Mouse (Mus musculus) neural tube, embryonic 14.5 days (tissue): ENCODE measurements around the gene Maml2. TPM values are rescaled to one million over a fixed set of nuclear protein-coding genes. Genes with fewer than 3 reads are reported as not detected.
A peak's percentile ranks its signal among the peaks of the same experiment; 100 is the strongest.

Experiments used
- ATAC-seq: fragments of 200-750 bp; cut with Nextera tagmentation; 2 replicates; pipeline ENCODE4 v1.8.0; 2017; ENCODE audit warnings: low read depth, mild to moderate bottlenecking, moderate TSS enrichment, moderate library complexity
- H3K27ac ChIP-seq: fragments of 300-500 bp; sonication (generic); 2 replicates; pipeline ENCODE4 v1.5.1; 2014; ENCODE audit warnings: low read depth, mild to moderate bottlenecking, control low read depth, low read length, moderate library complexity, mixed read lengths
- H3K27me3 ChIP-seq: fragments of 300-500 bp; sonication (generic); 2 replicates; pipeline ENCODE4 v1.6.1; 2014; ENCODE audit warnings: low read length; ENCODE audit not compliant: control insufficient read depth, insufficient read depth
- H3K36me3 ChIP-seq: fragments of 300-500 bp; sonication (generic); 2 replicates; pipeline ENCODE4 v1.6.1; 2014; ENCODE audit warnings: low read length, mixed read lengths; ENCODE audit not compliant: control insufficient read depth, insufficient read depth
- H3K4me1 ChIP-seq: fragments of 300-500 bp; sonication (generic); 2 replicates; pipeline ENCODE4 v1.6.1; 2014; ENCODE audit warnings: low read length; ENCODE audit not compliant: control insufficient read depth, insufficient read depth
- H3K4me2 ChIP-seq: fragments of 300-500 bp; sonication (generic); 2 replicates; pipeline ENCODE4 v1.6.1; 2014; ENCODE audit warnings: mild to moderate bottlenecking, low read depth, low read length, control low read depth
- H3K4me3 ChIP-seq: fragments of 300-500 bp; sonication (generic); 2 replicates; pipeline ENCODE4 v1.5.1; 2014; ENCODE audit warnings: low read depth, low read length, control low read depth, mixed read lengths
- H3K9ac ChIP-seq: fragments of 300-500 bp; sonication (generic); replicated peaks from 2 replicates; pipeline ENCODE4 v1.6.1; 2014; ENCODE audit warnings: low read depth, mild to moderate bottlenecking, control low read depth, low read length, mixed read lengths
- H3K9me3 ChIP-seq: fragments of 300-500 bp; sonication (generic); 2 replicates; pipeline ENCODE4 v1.6.1; 2016; ENCODE audit warnings: low read length; ENCODE audit not compliant: control insufficient read depth
- WGBS: fragments of 180-500 bp; shearing (Covaris S2); extraction: QIAGEN DNeasy Blood & Tissue Kit; methylation state at CpG from one replicate; pipeline ENCODE4 v1.1.7; 2014; 5-methylcytosine and 5-hydroxymethylcytosine counted together
- polyA plus RNA-seq: library from polyadenylated mRNA; unstranded; fragments of >200 nt; fragmentation: Nextera tagmentation; extraction: Ambion mirVana; gene quantifications from 2 replicates; pipeline ENCODE4 v1.2.1, GENCODE M21; 2014

Gene Maml2
- polyA plus RNA-seq, 1 experiment from 2014 or later, result 13.2 TPM

DNA sequence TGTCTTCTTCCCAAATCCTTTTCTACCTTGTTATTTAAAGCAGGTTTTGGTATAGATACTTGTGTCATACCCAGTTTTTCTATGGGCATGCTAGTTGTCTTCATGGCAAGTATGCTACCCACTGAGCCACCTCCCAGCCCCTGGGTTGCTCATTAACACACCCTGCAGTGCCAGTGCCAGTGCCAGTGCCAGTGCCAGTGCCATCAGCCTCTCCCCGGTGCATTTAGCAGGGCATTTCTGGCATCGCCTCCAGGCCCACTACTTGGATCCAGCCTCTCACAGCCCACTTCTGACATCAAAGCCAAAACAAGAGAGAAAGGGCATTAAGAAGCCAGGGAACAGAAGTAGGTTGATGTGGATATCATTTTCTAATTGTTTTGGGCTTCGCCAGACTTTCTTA is 133.9 kb downstream of the Maml2 start:
- Histone ChIP-seq H3K36me3 (no peaks in the 10 kb centered on the region), H3K9me3 (no peaks in the 10 kb centered on the region), H3K4me3 (no peak overlapping the region), H3K4me1 (0 out of 2 replicates have a peak, but pooled peaks cover 6% of the 10 kb centered on the region), H3K4me2 (no peak overlapping the region), H3K9ac (no peak overlapping the region), H3K27ac (no peak overlapping the region), H3K27me3 (no peaks in the 10 kb centered on the region)
- WGBS, result 86% methylated on average over 3 of the region's 3 CpGs
- ATAC-seq, result no peak

GRCm38 (mm10) chr9:13433501-13434090 is 135.8 kb downstream of the Maml2 start:
- H3K9ac ChIP-seq, result no peak overlapping the region
- no peaks in the 10 kb centered on the region for H3K27me3 ChIP-seq
- H3K4me3 ChIP-seq, result no peak overlapping the region
- no peak for ATAC-seq
- H3K36me3 ChIP-seq, result no peaks in the 10 kb centered on the region
- 75% methylated on average over 6 of the region's 6 CpGs for WGBS
- H3K27ac ChIP-seq, result no peak overlapping the region
- H3K4me2 ChIP-seq, result no peak overlapping the region
- no peaks in the 10 kb centered on the region for H3K9me3 ChIP-seq
- 0 out of 2 replicates have a peak, but pooled peaks cover 3% of the 10 kb centered on the region for H3K4me1 ChIP-seq

DNA sequence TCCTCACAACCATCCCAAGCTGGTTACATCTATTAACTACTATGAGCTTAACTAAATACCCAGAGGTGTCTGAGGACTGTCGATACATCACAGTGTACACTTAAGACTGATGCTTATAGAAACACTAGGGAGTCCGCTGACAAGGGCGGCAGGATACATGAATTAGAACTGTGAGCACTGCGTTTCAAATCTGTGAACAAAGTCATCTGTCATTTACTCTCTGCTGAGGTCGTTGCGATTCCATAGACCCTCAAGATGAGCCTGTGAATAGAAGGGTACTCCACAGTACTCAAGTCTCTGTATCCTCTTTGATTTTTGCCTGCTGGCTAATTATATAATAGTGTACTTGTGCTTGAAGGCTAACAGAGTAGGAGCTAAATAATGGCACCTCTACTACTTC is 143.2 kb downstream of the Maml2 start:
- H3K4me1 ChIP-seq, result no peaks in the 10 kb centered on the region
- H3K9ac ChIP-seq, result no peak overlapping the region
- H3K27ac ChIP-seq, result no peak overlapping the region
- ATAC-seq, result no peak
- no peaks in the 10 kb centered on the region for H3K27me3 ChIP-seq
- 75% methylated on average over 6 of the region's 6 CpGs for WGBS
- no peaks in the 10 kb centered on the region for H3K36me3 ChIP-seq
- H3K4me2 ChIP-seq, result no peak overlapping the region
- H3K4me3 ChIP-seq, result no peak overlapping the region
- H3K9me3 ChIP-seq, result no peaks in the 10 kb centered on the region

- H3K4me3 ChIP-seq, result no peak overlapping the region
- no peak for ATAC-seq
- H3K4me1 ChIP-seq, result no peaks in the 10 kb centered on the region
- H3K9ac ChIP-seq, result no peak overlapping the region
- no peaks in the 10 kb centered on the region for H3K27me3 ChIP-seq
- no peaks in the 10 kb centered on the region for H3K36me3 ChIP-seq
- no peak overlapping the region for H3K27ac ChIP-seq
- no peaks in the 10 kb centered on the region for H3K9me3 ChIP-seq
- no peak overlapping the region for H3K4me2 ChIP-seq
- 81% methylated on average over 13 of the region's 13 CpGs for WGBS
These were observed 144.4 kb downstream of the Maml2 start for GRCm38 (mm10) chr9:13442012-13442735.

- no peaks in the 10 kb centered on the region for H3K36me3 ChIP-seq
- no peaks in the 10 kb centered on the region for H3K27me3 ChIP-seq
- H3K27ac ChIP-seq, result no peak overlapping the region
- no peak for ATAC-seq
- H3K9me3 ChIP-seq, result no peaks in the 10 kb centered on the region
- 45% methylated on average over 1 of the region's 1 CpGs for WGBS
- H3K9ac ChIP-seq, result no peak overlapping the region
- H3K4me1 ChIP-seq, result no peaks in the 10 kb centered on the region
- H3K4me2 ChIP-seq, result no peak overlapping the region
- H3K4me3 ChIP-seq, result no peak overlapping the region
These were observed 145.9 kb downstream of the Maml2 start for GRCm38 (mm10) chr9:13443484-13444211.

DNA sequence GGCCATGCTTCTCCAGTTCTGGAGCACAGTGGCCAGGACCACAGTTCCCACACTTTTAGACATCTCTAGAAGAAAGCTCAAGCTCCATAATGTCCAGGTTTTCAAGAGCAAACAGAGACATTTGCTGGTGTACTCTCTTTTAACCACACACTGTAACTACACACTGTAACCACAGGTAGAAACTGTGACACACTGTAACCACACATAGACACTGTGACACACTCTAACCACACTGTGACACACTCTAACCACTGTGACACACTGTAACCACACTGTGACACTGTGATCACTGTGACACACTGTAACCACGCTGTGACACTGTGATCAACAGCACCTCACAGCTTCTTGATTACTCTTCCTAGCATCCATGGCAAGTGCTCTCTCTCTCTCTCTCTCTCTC is 148.5 kb downstream of the Maml2 start:
- no peak overlapping the region for H3K4me3 ChIP-seq
- no peaks in the 10 kb centered on the region for H3K36me3 ChIP-seq
- no peaks in the 10 kb centered on the region for H3K9me3 ChIP-seq
- no peak overlapping the region for H3K9ac ChIP-seq
- no peaks in the 10 kb centered on the region for H3K27me3 ChIP-seq
- peaks cover 7% of the 10 kb centered on the region; the same call in 1 of the 2 replicates for H3K4me1 ChIP-seq
- H3K4me2 ChIP-seq, result no peak overlapping the region
- peak; percentile 61; the same call in 1 of the 2 replicates for ATAC-seq
- H3K27ac ChIP-seq, result no peak overlapping the region
- WGBS, result 90% methylated on average over 1 of the region's 1 CpGs

GRCm38 (mm10) chr9:13446703-13447285 is 149.0 kb downstream of the Maml2 start, which contains the start of gene Gm17571:
Gene Gm17571, minus strand, starts transcription at chr9:13446753.
- H3K36me3 ChIP-seq, result no peaks in the 10 kb centered on the region
- peaks cover 7% of the 10 kb centered on the region; the same call in 1 of the 2 replicates for H3K4me1 ChIP-seq
- H3K9me3 ChIP-seq, result no peaks in the 10 kb centered on the region
- H3K4me2 ChIP-seq, result no peak within 1 kb of the TSS
- H3K9ac ChIP-seq, result no peak within 1 kb of the TSS
- no peak within 1 kb of the TSS for H3K4me3 ChIP-seq
- no peak for ATAC-seq
- no peak within 1 kb of the TSS for H3K27ac ChIP-seq
- H3K27me3 ChIP-seq, result no peaks in the 10 kb centered on the region
- 83% methylated on average over 4 of the region's 4 CpGs for WGBS

GRCm38 (mm10) chr9:13448716-13449115 is 151.0 kb downstream of the Maml2 start:
- H3K4me3 ChIP-seq, result no peak overlapping the region
- H3K27ac ChIP-seq, result no peak overlapping the region
- H3K27me3 ChIP-seq, result no peaks in the 10 kb centered on the region
- no peak overlapping the region for H3K9ac ChIP-seq
- peaks cover 7% of the 10 kb centered on the region; the same call in 1 of the 2 replicates for H3K4me1 ChIP-seq
- H3K9me3 ChIP-seq, result no peaks in the 10 kb centered on the region
- no peak overlapping the region for H3K4me2 ChIP-seq
- WGBS, result 91% methylated on average over 3 of the region's 3 CpGs
- no peaks in the 10 kb centered on the region for H3K36me3 ChIP-seq
- ATAC-seq, result no peak
